Mouse (Mus musculus) cerebellum, adult 2 months (tissue): ENCODE data around the gene Pde10a. TPM values are rescaled to one million over a fixed set of nuclear protein-coding genes. Genes with fewer than 3 reads are reported as not detected.

Experiments
- DNase-seq, 2 experiments: peaks; one replicate each; pipeline ENCODE4 v3.0.0; 2021
- H3K27ac ChIP-seq: fragments of 200-500 bp; 2 replicates; pipeline ENCODE4 v1.5.1; 2012; ENCODE audit warnings: low read length, control low read depth, inconsistent platforms; ENCODE audit not compliant: insufficient read depth
- H3K27me3 ChIP-seq: fragments of 200-500 bp; 2 replicates; pipeline ENCODE4 v1.6.1; 2012; ENCODE audit warnings: inconsistent platforms, mild to moderate bottlenecking, low read length, moderate library complexity; ENCODE audit not compliant: control insufficient read depth, insufficient read depth
- H3K4me1 ChIP-seq: fragments of 200-500 bp; 2 replicates; pipeline ENCODE4 v1.6.1; 2011; ENCODE audit warnings: low read length; ENCODE audit not compliant: control insufficient read depth, insufficient read depth
- H3K4me3 ChIP-seq: fragments of 200-500 bp; replicated peaks from 2 replicates; pipeline ENCODE3; 2011; ENCODE audit warnings: mild to moderate bottlenecking, low read depth, low read length, control low read depth; ENCODE audit not compliant: insufficient read depth
- CTCF ChIP-seq: fragments of 200-500 bp; IDR thresholded peaks from 2 replicates; pipeline ENCODE4 v1.5.1; 2011; ENCODE audit warnings: low read depth, mild to moderate bottlenecking, control low read depth, low read length, moderate library complexity, borderline replicate concordance; ENCODE audit not compliant: insufficient read depth
- POLR2A ChIP-seq: fragments of 200-500 bp; IDR thresholded peaks from 2 replicates; pipeline ENCODE4 v1.6.1; 2011; ENCODE audit warnings: low read length, control low read depth, borderline replicate concordance; ENCODE audit not compliant: insufficient read depth
- WGBS: fragments of 180-500 bp; shearing (Covaris S2); methylation state at CpG from one replicate; pipeline ENCODE4 v1.1.7; 2018; 5-methylcytosine and 5-hydroxymethylcytosine counted together
- polyA plus RNA-seq: library from polyadenylated mRNA; depleted of rRNA; stranded (reverse); fragments of >200 nt; gene quantifications from 2 replicates; pipeline ENCODE4 v1.2.3, GENCODE M21; 2012

Gene Pde10a
- polyA plus RNA-seq, 1 experiment, result 40.9 TPM

DNA sequence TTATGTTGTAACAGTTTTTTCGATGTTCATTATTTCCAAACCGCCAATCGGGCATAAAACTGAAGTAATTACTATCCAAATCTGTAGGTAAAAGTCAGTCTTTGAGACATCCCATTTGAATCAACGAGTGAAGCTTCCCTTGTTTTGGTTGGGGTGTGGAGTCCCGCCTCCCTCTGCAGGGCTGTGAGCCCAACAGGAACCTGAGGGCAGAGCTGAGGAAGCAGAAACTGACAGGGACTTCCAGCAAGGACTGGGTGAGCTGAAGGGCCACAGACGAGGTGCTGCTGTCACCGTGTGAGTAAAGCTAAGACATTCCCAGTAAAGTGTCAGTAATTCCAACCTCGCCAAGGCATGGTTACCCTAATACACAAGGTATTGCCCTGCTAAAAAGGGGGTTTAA lies 313.1 kb downstream of the Pde10a start:
- peaks cover 23% of the 10 kb centered on the region for H3K4me1 ChIP-seq
- no peaks in the 10 kb centered on the region for H3K27me3 ChIP-seq
- TF ChIP-seq POLR2A (no peak), CTCF (no peak)
- no peak for DNase-seq
- WGBS, result 59% methylated on average over 8 of the region's 8 CpGs
- no peak overlapping the region for H3K27ac ChIP-seq
- H3K4me3 ChIP-seq, result no peak overlapping the region

DNA sequence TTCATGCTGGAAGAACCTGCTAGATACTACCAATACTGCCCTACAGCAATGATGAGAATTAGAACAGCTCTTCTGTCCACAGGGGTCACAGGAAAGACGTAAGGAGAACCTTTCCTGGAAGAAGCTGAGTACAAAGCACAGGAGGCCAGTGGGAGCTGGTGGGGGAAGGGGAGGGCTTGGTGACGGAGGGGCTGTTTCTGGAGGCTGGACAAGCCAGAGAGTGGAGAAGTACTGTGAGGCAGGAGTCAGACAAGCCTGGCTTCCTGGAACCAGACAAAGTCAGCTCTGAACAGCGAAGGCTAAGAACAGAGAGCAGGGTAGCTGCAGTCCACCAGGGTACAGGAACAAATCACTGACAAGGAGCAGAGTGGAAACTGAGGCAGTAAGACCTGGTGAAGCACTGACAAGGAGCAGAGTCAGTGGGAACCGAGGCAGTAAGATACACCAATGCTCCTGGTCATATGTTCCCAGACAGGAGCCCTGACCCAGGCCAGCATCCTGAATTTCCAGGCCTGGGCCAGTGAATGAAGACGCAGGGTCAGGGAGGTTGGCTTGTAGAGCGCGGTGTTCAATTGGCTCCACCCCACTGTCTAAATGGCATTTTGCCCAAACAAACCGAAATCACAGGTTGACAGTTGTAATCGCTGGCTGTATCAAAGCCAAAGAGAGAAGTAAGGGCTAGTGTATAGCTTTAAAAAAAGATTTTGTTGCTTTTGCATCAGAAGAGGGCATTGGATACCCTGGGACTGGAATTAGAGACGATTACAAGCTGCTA lies 314.3 kb downstream of the Pde10a start:
- WGBS, result 34% methylated on average over 10 of the region's 10 CpGs
- Histone ChIP-seq H3K27ac (no peak overlapping the region), H3K4me3 (no peak overlapping the region), H3K4me1 (peaks cover 26% of the 10 kb centered on the region), H3K27me3 (no peaks in the 10 kb centered on the region)
- peak in 1 of 2 experiments; percentile 48 for DNase-seq
- no peak for TF ChIP-seq CTCF
- no peak for TF ChIP-seq POLR2A

DNA sequence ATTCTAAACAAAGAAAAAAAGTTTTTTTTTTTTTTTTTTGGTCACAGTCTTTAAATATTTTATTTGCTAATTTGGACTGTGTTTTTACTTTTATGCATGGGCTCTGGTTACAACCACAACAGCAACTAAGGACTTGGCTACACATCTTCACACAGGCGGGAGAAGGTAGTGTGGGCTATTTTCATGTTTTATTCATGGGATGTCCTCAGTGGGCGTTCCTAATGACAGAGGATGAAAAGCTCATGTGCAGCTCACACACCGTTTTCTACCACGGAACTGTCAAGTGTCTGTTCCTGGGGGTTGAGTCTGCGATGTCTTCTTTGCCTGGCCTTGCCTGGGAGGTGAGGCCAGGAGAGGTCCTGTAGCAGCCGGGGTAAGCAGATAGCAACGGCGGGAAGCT lies 315.9 kb downstream of the Pde10a start:
- no peak for TF ChIP-seq POLR2A
- TF ChIP-seq CTCF, result no peak
- 68% methylated on average over 8 of the region's 8 CpGs for WGBS
- no peak overlapping the region for H3K4me3 ChIP-seq
- H3K4me1 ChIP-seq, result peaks cover 26% of the 10 kb centered on the region
- DNase-seq, result no peak
- no peaks in the 10 kb centered on the region for H3K27me3 ChIP-seq
- H3K27ac ChIP-seq, result no peak overlapping the region

DNA sequence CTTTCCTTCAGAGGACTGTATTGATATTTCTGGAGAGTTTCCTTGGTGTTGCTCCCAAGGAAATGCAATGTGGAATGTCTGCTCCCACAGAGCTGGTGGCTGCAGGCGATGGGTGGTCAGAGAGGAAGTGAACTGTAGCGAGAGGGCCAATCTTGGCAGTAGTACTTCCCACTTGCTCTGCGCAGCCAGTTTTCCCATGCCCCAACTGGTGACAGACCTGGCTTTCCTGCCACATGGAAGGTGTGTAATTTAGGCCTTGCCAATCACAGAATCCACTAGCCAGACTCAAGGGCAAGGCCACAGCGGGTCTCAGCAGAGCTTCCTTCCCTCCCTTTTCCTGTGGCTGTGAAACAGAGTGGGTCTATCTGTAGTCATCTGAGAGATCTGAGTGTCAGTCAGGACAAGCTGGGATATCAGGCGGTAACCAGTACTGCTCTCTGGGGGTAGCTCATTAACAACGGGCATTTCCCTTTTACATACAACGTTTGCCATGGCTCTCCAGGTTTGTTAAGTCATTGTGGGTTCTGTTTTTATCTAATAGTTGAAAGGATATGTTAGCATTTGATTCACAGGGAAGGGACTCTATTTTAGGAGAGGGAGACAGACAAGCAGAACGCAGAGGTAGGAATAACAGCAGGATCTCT lies 316.8 kb downstream of the Pde10a start:
- DNase-seq, result peak; percentile 52 to 72
- Histone ChIP-seq H3K4me3 (no peak overlapping the region), H3K27ac (peak overlapping the region; percentile 8; the same call in 1 of the 2 replicates), H3K27me3 (no peaks in the 10 kb centered on the region), H3K4me1 (peaks cover 26% of the 10 kb centered on the region)
- 24% methylated on average over 8 of the region's 8 CpGs for WGBS
- TF ChIP-seq POLR2A, result no peak
- TF ChIP-seq CTCF, result no peak

DNA sequence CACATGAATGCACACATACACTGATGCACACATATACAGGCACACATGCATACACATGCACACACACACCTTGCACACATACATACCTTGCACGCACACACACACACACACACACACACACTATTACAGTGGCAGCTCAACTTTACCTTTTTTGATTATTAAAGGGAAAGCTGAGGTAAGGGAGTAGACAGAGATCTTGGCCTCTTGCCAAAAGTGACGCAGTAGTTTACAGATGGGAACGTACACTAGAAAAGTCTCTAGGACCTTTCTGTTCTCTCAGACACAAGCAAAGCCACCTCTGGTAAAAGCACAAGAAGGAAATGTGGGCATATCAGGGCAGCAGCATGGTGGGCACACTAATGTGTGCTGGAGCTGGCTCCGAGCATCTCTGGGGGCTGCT lies 317.5 kb downstream of the Pde10a start:
- no peak overlapping the region for H3K27ac ChIP-seq
- no peaks in the 10 kb centered on the region for H3K27me3 ChIP-seq
- WGBS, result 50% methylated on average over 4 of the region's 4 CpGs
- TF ChIP-seq POLR2A, result no peak
- no peak for TF ChIP-seq CTCF
- DNase-seq, result no peak
- H3K4me1 ChIP-seq, result peaks cover 30% of the 10 kb centered on the region
- no peak overlapping the region for H3K4me3 ChIP-seq

DNA sequence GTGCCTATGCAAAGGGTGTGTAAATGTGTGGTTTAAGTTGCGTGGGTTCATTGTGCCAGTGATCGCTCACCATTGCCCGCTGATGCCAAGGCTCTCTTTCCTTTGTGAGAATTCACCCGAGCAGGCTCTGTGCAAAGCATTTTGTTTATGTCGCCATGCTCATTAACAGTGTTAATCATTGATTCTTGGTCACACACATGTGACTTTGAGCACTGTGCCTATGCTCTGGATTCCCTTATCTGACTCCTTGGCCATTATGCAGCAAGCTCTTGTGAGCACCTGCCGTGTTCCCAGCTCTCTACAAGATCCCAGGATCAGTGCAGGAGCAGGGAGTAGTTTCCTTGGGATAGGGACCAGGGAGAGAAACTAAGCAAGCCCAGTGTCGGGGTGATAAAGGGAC lies 318.8 kb downstream of the Pde10a start:
- Histone ChIP-seq H3K4me1 (peaks cover 31% of the 10 kb centered on the region), H3K27ac (no peak overlapping the region), H3K4me3 (no peak overlapping the region), H3K27me3 (no peaks in the 10 kb centered on the region)
- TF ChIP-seq CTCF (no peak), POLR2A (no peak)
- no peak for DNase-seq
- WGBS, result 87% methylated on average over 7 of the region's 7 CpGs

DNA sequence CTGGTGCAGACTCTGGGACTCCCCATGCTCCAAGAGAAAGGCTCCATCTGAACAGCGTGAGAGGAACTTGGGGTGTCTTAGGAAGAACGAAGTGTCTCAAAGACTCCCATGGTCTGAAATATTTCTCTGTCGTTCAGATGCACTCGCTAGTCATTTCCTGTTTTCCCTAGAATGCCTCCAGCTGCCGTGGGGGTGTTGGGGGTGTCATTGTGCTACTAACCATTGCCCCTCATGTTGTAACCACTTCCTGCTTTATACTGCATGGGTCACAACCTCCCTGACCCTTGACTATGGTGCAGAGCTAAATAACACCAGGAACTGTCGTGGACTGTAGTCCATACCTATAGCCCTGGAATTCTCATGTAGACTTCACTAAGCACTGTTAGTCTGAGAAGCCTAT lies 321.3 kb downstream of the Pde10a start:
- no peak overlapping the region for H3K4me3 ChIP-seq
- H3K27me3 ChIP-seq, result no peaks in the 10 kb centered on the region
- no peak for TF ChIP-seq POLR2A
- TF ChIP-seq CTCF, result no peak

DNA sequence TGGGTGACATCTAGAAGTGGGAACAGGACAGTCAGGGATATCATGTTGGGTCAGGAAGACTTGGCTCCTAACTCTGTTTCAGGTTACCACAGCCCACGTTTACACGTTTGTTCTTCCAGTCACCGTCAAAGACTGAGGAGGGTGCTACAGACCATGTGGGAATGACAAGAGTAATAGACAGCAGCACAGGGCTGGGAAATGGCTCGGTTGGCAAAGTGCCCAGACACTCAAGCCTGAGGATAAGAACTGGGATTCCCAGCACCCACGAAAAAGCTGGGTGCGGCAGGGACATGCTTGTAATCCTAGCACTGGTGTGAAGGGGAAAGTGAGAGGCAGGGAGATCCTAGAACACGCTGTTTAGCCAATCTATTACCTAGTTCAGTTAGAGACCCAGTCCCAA lies 322.4 kb downstream of the Pde10a start:
- Histone ChIP-seq H3K4me1 (peaks cover 28% of the 10 kb centered on the region), H3K4me3 (no peak overlapping the region), H3K27me3 (no peaks in the 10 kb centered on the region), H3K27ac (no peak overlapping the region)
- DNase-seq, result peak; percentile 48 to 49
- TF ChIP-seq POLR2A (no peak), CTCF (no peak)
- 45% methylated on average over 7 of the region's 7 CpGs for WGBS

More for the DNA sequence above, 321.3 kb downstream of the Pde10a start:
- H3K27ac ChIP-seq, result no peak overlapping the region
- 92% methylated on average over 6 of the region's 6 CpGs for WGBS
- H3K4me1 ChIP-seq, result peaks cover 37% of the 10 kb centered on the region
- no peak for DNase-seq
